ENCODE assay signal across 14 mouse cellular contexts in genomic region chr4:63982425-63983097, GRCm38 (mm10).
DNase-seq lines count a peak whose midpoint lies in the region; ATAC-seq and TF ChIP-seq lines count a peak whose summit lies in the region.
"Had no signal": no experiment of that assay in that cellular context is flagged by ENCODE, and none has a peak within 500 bp of the region (broad histone marks: within the 10 kb centered on the region; RNA-seq: fewer than 3 reads in every experiment).

No protein-coding gene starts in this region.

- H3K4me3 ChIP-seq in midbrain, embryonic 14.5 days (replicated peaks; ENCODE audit: low read depth, low read length) = no peak overlapping the region
- no peak overlapping the region for H3K4me3 ChIP-seq in midbrain, embryonic 10.5 days
- no peak overlapping the region for H3K4me3 ChIP-seq in lung, postnatal 0 days (ENCODE audit: low read depth, low read length)
- H3K4me3 ChIP-seq: erythroblast, embryonic 14.5 days had no signal

- 0 out of 2 replicates have a peak, but pooled peaks have one; percentile 51 for TF ChIP-seq EP300 in lung, postnatal 0 days (IDR thresholded peaks at IDR 0.05)

- no peaks in the 10 kb centered on the region for H3K36me3 ChIP-seq in midbrain, embryonic 14.5 days (ENCODE audit: control insufficient read depth, insufficient read depth, low read length)
- H3K36me3 ChIP-seq in midbrain, embryonic 10.5 days = no peaks in the 10 kb centered on the region
- no peaks in the 10 kb centered on the region for H3K36me3 ChIP-seq in lung, postnatal 0 days (ENCODE audit: insufficient read depth, low read length)

- peak; percentile 6 for DNase-seq in kidney, adult 9 months
- no peak for DNase-seq in kidney, adult 11 months
- DNase-seq in midbrain, embryonic 14.5 days = peak; percentile 32
- DNase-seq in midbrain, embryonic 10.5 days (ENCODE audit: low spot score) = no peak
- peak; percentile 50 for DNase-seq in lung, postnatal 0 days (ENCODE audit: low spot score)
- no peak for DNase-seq in retina, postnatal 1 day
- DNase-seq in left cerebral cortex, postnatal 36 days (ENCODE audit: low spot score in 2 of 2) = no peak
- DNase-seq: cerebellum, adult 11 months; heart, postnatal 14 days; liver; right cerebral cortex, postnatal 14 days; thymus, adult 2 months had no signal

- TF ChIP-seq CTCF in lung, postnatal 0 days (IDR thresholded peaks at IDR 0.05) = no peak

- H3K4me1 ChIP-seq in midbrain, embryonic 14.5 days (ENCODE audit: control insufficient read depth, insufficient read depth, low read length) = no peaks in the 10 kb centered on the region
- peaks cover 26% of the 10 kb centered on the region for H3K4me1 ChIP-seq in midbrain, embryonic 10.5 days
- peaks cover 9% of the 10 kb centered on the region; the same call in 1 of the 2 replicates for H3K4me1 ChIP-seq in lung, postnatal 0 days (ENCODE audit: insufficient read depth, low read depth, low read length)

- 80% methylated on average over 12 of the region's 12 CpGs for WGBS in midbrain, embryonic 14.5 days
- 85% methylated on average over 12 of the region's 12 CpGs for WGBS in midbrain, embryonic 10.5 days
- 26% methylated on average over 12 of the region's 12 CpGs for WGBS in lung, postnatal 0 days

- intact Hi-C loops in left cerebral cortex, postnatal 36 days (cut with DNase I) = no loop called here

- H3K9me3 ChIP-seq in midbrain, embryonic 14.5 days (ENCODE audit: control insufficient read depth, low read length) = no peaks in the 10 kb centered on the region
- no peaks in the 10 kb centered on the region for H3K9me3 ChIP-seq in midbrain, embryonic 10.5 days (replicated peaks)
- no peaks in the 10 kb centered on the region for H3K9me3 ChIP-seq in lung, postnatal 0 days (ENCODE audit: low read length)

- no peak overlapping the region for H3K27ac ChIP-seq in midbrain, embryonic 14.5 days (replicated peaks; ENCODE audit: low read depth, low read length)
- H3K27ac ChIP-seq in midbrain, embryonic 10.5 days (replicated peaks) = no peak overlapping the region
- no peak overlapping the region for H3K27ac ChIP-seq in lung, postnatal 0 days (ENCODE audit: low read length)

- H3K4me2 ChIP-seq in midbrain, embryonic 14.5 days (ENCODE audit: low read length) = no peak overlapping the region
- peak overlapping the region; percentile 27; the same call in 1 of the 2 replicates for H3K4me2 ChIP-seq in lung, postnatal 0 days (replicated peaks; ENCODE audit: low read depth, low read length)

- no peak for ATAC-seq in midbrain, embryonic 14.5 days (ENCODE audit: low FRiP score, low TSS enrichment)
- peak; percentile 26; the same call in 1 of the 2 replicates for ATAC-seq in lung, postnatal 0 days
- ATAC-seq: activated CD4-positive, CD25-positive, alpha-beta regulatory T cell, adult 4 months had no signal

- no peak overlapping the region for H3K9ac ChIP-seq in midbrain, embryonic 14.5 days (replicated peaks; ENCODE audit: low read length)
- H3K9ac ChIP-seq in lung, postnatal 0 days (replicated peaks; ENCODE audit: low read depth) = no peak overlapping the region

- no peaks in the 10 kb centered on the region for H3K27me3 ChIP-seq in midbrain, embryonic 14.5 days (ENCODE audit: control insufficient read depth, insufficient read depth, low read length)
- H3K27me3 ChIP-seq in midbrain, embryonic 10.5 days (ENCODE audit: low read depth, poor library complexity, severe bottlenecking) = peaks cover 24% of the 10 kb centered on the region; the same call in 1 of the 2 replicates
- H3K27me3 ChIP-seq in lung, postnatal 0 days (replicated peaks; ENCODE audit: insufficient read depth, low read length) = no peaks in the 10 kb centered on the region

Comparison
In these comparisons a context has a peak if more than half of its experiments do, and no peak if none do; other contexts are left out.
1. DNase-seq: peak in kidney, adult 9 months (single experiment), midbrain, embryonic 14.5 days (single experiment) and lung, postnatal 0 days (single experiment); none in kidney, adult 11 months (single experiment), midbrain, embryonic 10.5 days (single experiment), retina, postnatal 1 day (single experiment) and left cerebral cortex, postnatal 36 days (0 of 2).